Mouse (Mus musculus): Measurements from ENCODE around the gene Limch1.

The Limch1 gene

GRCm38 (mm10) chr5:66830206-66830605 lies 84.6 kb downstream of the Limch1 start:
- DNase-seq (ENCODE audit: low spot score), result no peak

GRCm38 (mm10) chr5:66834756-66835155 lies 89.1 kb downstream of the Limch1 start:
- no peak for DNase-seq (ENCODE audit: low spot score)

- DNase-seq (ENCODE audit: low spot score), result no peak
Observed at GRCm38 (mm10) chr5:66836892-66837291, 91.3 kb downstream of the Limch1 start.

GRCm38 (mm10) chr5:66841971-66842370 lies 96.3 kb downstream of the Limch1 start:
- DNase-seq (ENCODE audit: low spot score), result no peak

- DNase-seq (ENCODE audit: low spot score), result no peak
Observed at GRCm38 (mm10) chr5:66842776-66843175, 97.1 kb downstream of the Limch1 start.

- DNase-seq (ENCODE audit: low spot score), result no peak
Observed at GRCm38 (mm10) chr5:66848136-66848535, 102.5 kb downstream of the Limch1 start.

GRCm38 (mm10) chr5:66849148-66849547 lies 103.5 kb downstream of the Limch1 start:
- DNase-seq (ENCODE audit: low spot score), result no peak

GRCm38 (mm10) chr5:66850721-66851251 lies 105.2 kb downstream of the Limch1 start:
- DNase-seq (ENCODE audit: low spot score), result no peak

GRCm38 (mm10) chr5:66851708-66852107 lies 106.1 kb downstream of the Limch1 start:
- DNase-seq (ENCODE audit: low spot score), result no peak

- DNase-seq (ENCODE audit: low spot score), result no peak
Observed at GRCm38 (mm10) chr5:66854263-66854662, 108.6 kb downstream of the Limch1 start.

- DNase-seq (ENCODE audit: low spot score), result no peak
Observed at GRCm38 (mm10) chr5:66855358-66856107, 109.9 kb downstream of the Limch1 start.

- no peak for DNase-seq (ENCODE audit: low spot score)
Observed at GRCm38 (mm10) chr5:66859506-66859905, 113.9 kb downstream of the Limch1 start.

GRCm38 (mm10) chr5:66861232-66862035 lies 115.8 kb downstream of the Limch1 start:
- no peak for DNase-seq (ENCODE audit: low spot score)

GRCm38 (mm10) chr5:66862151-66862550 lies 116.5 kb downstream of the Limch1 start:
- DNase-seq (ENCODE audit: low spot score), result no peak

- DNase-seq (ENCODE audit: low spot score), result no peak
Observed at GRCm38 (mm10) chr5:66865229-66865628, 119.6 kb downstream of the Limch1 start.

GRCm38 (mm10) chr5:66866019-66866418 lies 120.4 kb downstream of the Limch1 start:
- DNase-seq (ENCODE audit: low spot score), result no peak

- DNase-seq (ENCODE audit: low spot score), result no peak
Observed at GRCm38 (mm10) chr5:66869545-66869944, 123.9 kb downstream of the Limch1 start.

GRCm38 (mm10) chr5:66871521-66872050 lies 126.0 kb downstream of the Limch1 start:
- DNase-seq (ENCODE audit: low spot score), result no peak

- DNase-seq (ENCODE audit: low spot score), result no peak
Observed at GRCm38 (mm10) chr5:66872053-66872452, 126.4 kb downstream of the Limch1 start.

- DNase-seq (ENCODE audit: low spot score), result no peak
Observed at GRCm38 (mm10) chr5:66872681-66873080, 127.1 kb downstream of the Limch1 start.

- no peak for DNase-seq (ENCODE audit: low spot score)
Observed at GRCm38 (mm10) chr5:66876018-66876805, 130.6 kb downstream of the Limch1 start.

- no peak for DNase-seq (ENCODE audit: low spot score)
Observed at GRCm38 (mm10) chr5:66877066-66877465, 131.4 kb downstream of the Limch1 start.
